Mouse (Mus musculus) urinary bladder, postnatal 14 days (tissue): ENCODE measurements around the gene Lrrc63.
"Not testable (repeated sequence)": the region's sequence is repeated elsewhere in the genome, so short reads cannot be mapped to it uniquely, and the experiment has no call there.

Source experiments
- DNase-seq: peaks from one replicate; pipeline ENCODE4 v3.0.0; 2021; ENCODE audit warnings: low spot score

Gene Lrrc63

DNA sequence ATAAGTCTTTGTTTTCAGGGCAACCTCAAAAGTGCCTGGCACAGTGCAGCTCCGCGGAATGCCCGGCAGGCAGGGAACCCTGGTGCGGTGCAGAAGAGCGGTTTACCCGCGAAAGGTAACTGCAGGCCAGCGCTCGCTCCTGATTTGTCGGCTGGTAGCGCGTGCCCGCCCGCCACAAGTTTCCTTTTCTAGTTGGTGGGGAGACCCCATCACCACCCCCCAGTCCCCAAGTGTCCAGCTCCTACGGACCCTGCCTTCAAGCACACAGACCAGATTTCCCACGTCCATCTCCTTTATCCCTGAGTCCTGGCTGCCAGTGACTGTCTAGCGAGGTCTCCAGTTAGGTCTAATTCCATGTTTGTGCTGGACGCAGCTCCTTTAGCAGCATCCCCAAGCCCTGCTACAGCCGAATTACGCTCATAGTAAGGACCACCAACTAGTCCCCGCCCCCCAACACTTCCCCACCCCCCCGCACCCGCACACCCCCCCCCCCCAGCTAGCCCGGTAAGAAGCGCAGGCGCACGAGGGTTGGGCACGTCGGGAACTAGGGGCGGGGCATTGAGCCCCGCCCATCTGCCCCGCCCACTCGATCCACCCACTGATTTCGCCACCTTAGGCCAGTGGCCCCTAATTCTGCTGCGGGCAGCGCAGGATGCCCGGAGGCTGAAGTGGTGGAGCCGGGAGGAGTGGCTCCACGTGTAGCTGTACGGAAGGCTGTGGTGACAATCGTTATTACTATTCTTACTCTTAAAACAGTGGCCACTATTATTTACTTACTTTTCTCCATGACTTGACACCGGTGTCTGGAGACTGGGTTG lies at the start of gene Lrrc63, which contains the start of gene Lcp1:
Gene Lrrc63, minus strand, starts transcription at position 381 of the 818 bp plus-strand sequence.
Gene Lcp1, plus strand, starts transcription at position 601 of the 818 bp plus-strand sequence.
- peak; percentile 82 for DNase-seq

DNA sequence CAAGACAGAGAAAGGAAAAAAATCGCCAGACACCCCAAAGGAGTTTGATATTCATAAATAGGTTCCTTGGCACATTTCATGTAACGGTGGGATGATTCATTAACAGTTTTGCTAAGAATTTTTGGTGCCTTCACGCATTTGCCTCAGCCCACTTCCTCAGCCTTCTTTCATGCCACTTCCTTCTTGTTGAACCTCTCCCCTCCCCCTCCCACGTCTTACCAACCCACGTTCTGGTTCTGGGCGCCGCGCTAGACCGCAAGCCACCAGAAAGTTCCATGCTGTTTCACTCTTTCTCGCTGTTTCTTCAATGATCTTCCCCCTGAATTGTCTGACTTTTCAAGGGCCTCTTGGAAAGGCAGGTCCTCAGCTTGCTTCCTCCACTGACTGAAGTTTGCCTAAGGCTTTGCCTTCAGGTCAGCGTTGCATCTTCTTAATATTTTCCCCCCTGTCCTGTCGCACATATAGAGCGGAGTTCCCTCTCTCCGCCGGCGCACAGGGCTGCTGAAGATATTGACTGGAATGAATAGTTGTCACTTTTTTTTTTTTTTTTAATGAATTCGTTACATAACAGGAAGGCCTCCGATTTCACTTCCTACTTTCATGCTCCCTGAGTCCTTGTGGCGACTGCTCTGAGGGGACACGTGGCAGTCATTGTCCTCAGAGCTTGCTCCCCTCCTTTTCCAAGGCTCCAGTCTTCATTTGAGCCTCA lies 48.7 kb upstream of the Lrrc63 start:
- no peak for DNase-seq

DNA sequence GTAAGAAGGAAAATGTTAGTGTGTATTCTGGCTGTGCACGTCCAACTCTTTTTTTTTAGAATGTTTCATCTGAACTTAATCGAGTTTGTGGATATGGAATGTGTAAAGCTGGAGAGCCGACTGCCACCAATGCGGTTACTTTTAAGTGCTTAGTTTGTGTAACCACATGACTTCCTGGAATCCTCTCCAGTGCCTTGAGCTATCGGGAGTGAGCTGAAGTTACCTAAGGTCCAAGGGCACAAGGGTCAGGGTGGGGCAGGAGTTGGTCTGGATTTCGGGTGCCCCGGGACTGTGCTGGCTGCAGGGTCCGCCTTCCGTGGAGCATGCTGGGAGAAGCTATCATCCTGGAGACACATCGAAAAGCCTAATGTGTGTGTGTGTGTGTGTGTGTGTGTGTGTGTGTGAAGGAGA lies 48.1 kb upstream of the Lrrc63 start:
- no peak for DNase-seq

DNA sequence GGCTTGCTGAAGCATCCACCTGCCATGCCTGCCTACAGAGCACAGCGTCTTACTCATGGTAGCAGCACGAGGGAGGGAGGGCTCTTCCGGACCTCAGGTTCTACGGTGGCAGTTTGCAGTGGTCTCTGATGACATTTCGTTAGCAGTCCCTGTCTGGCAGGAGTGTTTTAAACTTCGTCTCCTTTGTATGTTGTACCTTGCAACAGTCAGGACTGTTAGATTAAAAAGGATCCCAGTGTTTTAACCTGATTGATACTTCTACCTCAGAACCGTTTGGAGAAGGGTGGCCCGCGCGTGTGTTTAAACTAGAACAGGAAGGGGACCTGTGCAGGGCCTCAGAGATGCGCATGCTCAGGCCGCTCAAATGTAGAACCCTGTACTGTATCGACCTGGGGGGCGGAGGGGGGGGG lies 47.7 kb upstream of the Lrrc63 start:
- DNase-seq = no peak

DNA sequence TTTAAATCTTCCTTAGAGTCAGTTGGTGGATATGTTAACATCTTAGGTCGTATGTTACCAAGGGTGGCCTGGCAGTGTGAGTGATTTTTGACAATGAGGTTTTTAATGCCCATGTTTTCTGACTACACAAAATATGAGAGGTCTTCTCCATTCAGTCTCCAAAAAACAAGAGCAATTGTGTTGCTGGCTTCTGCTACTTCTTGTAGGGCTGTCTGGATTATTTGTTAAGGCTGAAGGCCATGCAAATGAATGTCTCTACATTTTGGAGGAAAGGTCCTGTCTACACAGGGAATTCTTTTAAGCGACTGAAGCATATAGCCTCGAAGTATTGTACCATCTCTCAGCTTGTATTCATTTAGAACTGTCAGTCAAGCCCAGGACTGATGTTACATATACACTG lies 46.7 kb upstream of the Lrrc63 start:
- no peak for DNase-seq

DNA sequence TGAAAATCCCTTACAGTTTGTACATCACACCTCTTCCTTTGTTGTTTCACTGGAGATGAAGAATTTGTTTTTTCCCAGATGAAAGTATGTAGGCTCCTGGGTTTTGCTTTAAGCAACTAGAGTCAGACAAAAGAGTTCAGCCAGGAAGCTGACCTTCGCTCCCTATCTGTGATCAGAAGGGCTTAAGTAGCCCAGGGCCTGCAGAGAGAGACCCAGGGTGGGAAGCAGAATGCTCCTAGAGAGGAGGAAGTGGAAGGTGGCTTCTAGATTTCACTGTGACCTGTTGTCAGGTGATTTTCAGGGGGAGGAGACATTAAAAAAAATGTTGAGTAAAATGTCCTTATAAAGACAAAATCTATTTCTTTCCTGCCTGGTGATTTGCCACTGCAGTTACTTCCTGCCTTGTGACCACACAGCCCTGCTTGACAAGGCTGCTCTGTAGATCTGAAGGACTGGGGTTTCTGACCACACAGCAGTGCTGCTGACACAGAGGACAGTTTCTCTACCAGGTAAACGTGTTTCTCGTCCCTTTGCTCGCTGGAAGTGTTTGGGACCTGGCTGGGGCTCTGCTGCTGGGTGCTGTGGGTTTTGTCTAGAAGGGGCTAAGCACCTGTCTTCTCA lies 45.9 kb upstream of the Lrrc63 start:
- DNase-seq = no peak

DNA sequence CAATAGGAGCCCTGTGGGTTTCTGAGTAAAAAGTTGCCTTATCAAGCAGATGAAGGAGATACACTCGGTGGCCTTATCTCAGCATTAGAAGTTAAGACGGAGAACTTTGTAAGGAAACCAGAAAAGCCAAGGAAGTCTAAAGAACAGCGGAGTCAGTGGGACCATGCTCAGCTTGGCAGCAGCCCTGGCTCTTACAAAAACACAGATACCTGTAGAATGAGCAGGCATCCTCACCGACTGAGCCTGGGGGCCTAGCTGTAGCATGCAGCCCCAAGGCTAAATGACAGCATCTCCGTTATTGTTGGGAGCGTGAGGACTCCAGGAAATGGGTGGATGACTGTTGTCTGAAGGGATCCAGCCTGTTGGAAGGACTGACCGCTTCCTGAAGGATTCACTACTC lies 45.1 kb upstream of the Lrrc63 start:
- no peak for DNase-seq

DNA sequence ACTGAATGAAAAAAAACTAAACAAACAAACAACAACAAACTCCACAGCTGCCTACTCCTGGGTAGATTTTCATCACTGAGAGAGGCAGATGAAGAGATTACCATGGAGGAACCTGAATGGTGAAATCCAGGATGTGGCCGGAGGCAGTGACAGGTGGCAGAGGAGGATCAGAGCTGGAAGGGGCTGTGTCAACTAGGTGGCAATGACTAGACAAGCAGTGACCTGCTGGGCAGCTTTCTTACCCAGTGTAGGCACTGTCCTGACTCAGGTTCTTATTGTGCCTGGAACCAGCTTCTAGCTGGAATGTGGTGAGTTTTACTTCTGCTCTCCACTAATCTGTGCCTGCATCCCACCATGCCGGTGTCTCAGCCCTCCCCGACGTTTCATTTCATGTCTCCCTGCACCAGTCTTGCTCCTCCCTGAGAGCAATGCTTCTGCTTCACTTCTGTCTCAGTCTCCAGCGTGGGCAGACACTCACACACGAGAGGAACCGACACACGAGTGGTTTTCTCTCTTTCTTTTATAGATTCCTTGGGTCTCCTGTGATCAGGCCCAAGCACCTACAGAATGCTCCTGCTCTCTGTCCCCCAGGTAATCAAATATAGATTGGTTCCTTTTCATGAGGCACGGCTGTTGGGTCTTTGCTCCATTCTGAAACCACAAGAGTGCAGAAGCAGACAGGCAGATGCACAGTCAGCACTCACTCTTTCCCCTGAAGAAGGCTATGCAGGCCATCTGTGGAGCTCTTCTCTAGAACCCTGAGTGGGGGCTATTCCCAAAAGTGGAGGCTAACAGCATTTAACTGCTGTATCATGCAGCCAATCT lies 44.3 kb upstream of the Lrrc63 start:
- no peak for DNase-seq

DNA sequence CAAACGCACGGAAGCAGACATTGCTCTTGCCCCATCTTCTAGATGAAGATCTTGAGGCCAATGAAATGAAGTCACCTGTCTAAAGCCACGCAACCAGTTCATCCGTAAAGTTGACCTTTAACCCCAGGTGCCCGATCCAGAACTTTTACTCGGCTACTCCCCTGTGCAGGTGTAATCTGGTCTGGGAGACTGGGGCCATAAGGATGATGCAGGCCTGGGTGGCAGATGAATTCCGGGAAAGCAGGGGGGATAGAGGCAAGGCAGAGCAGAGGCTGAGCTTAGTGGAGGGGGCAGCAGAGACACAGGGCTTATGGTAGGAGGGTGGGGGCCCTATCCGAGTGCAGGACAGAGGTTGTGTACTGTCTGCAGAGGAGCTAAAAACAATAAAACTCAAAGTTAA lies 43.6 kb upstream of the Lrrc63 start:
- DNase-seq = no peak

DNA sequence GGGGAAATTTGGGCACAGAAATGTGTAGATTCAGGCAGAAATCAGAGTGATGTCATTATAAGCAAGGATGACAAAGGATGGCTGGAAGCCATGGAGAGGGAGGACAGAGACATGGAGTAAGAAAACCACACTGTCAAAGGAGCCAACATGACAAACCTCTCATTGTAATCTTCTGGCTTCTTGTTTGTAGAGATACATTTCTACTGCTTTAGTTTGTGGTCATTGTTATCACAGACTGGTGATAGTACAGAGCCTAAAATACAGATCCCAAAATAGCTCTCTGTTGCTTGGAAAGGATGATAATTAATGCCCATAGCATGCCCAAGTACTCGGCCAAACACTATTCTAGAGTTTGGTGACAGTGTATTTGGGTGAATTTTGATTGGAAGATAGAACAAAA lies 39.9 kb upstream of the Lrrc63 start:
- no peak for DNase-seq

DNA sequence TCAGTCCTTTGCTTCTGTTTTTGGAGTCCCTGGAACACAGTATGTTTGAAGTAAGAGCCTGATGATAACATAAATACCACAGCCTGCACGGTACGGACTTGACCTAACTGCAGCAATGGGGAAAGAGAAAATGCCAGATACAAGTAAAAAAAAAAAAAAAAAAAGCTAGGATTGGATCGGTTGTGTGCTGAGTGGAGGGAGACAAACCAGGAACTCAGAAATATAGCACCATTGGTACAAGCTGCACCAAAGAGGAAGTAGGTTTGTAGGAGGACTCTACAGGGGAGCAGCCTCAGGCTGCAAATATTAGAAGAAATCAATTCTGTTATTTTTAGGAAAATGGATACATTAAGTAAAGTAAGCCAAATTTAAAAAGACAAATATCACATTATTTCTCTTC lies 37.8 kb upstream of the Lrrc63 start:
- no peak for DNase-seq

DNA sequence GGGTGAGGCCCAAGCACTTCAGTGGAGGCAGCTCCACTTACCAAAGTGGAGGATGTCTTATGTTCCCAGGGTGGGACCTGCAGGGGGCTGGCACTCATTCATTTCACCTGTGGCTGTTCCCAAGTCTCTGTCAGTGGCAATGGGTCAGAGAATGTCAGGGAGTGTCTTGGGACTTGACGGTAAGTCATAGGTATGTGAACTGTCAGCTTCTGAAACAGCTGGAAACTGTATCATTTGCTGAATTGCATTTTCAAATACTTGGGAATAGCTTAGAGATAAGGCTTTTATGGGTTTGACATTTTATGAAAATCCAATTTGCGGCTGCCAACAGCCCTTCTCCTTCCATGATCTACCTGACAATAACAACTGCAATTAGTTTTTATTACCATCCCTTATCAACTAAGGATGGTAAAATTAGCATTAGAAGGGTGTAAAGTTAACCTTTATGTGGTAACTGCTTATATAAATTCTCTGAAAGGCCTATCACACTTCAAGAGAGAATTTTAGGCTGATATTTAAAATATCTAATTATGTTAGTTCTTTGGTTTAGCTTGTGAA lies 35.0 kb upstream of the Lrrc63 start:
- no peak for DNase-seq

DNA sequence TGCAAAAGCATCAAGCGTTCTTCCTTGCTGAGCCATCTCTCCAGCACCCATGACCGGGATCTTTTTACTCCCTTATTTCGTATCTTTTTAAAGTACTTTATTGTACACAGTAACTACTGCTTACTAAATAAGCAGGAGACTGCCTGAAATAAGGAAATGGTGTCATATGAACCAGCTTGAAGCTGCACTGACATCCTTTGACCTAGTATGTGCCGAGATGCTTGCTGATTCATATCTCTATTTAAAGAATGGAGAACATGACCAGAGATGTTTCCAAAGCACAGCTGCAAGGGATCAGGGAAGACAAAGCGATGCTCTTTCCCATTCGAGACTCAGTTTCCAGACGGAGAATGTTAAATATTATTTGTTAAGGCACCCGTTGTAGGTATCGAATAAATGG lies 33.7 kb upstream of the Lrrc63 start:
- DNase-seq = no peak

DNA sequence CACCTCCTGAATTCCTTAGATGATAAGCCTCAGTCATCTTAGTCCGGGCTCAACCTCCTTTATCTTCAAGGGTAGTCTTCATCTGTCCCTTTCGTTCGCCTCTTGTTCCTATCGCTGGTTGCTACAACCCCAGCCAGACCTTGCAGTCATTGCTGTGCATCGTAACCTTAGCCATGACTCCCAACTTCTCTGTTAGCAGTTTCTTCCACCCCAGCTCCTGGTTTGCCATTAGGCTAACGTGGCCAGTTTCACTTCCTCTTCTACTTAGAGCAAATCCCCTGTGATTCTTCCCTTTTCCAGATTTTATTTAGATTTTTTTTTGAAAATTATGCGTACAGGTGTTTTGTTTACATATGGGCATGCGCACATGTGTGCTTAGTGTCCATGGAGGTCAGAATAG lies 33.2 kb upstream of the Lrrc63 start:
- DNase-seq = no peak

DNA sequence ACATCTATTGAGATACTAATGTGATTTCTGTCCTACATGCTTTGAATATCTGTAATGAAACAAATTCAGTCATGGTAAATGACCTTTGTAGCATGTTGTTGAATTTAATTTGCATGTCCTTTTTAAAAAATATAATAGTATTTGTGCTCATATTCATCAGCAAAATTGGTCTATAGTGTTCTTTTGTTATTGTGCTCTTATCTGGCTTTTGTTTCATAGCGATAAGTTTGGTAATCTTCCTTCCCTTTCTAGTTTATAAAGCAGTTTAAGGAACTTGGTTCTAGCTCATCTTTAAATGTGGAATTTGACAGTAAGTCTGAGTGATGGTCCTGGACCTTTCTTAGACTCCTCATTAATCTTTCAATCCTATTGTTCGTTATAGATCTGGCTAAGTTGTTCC lies 28.7 kb upstream of the Lrrc63 start:
- DNase-seq = no peak

DNA sequence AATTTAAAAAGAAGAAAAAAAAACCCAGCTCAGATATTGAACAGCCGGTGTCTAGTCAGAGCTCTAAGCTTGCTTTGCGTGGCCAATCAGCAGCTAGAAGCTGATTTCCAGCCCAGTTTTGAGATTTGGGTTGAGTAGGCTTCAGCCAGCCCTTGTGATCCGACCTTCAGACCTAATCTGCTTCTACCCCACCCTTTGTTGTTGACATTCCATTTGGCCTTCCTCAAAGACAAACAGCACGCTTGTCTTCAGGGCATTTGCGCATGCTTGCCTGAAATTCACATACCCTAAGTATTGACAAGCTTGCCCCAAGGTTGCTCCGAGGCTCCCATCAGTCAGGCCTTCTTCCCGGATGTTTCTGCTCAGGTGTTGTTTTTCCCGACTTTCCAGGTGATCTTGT lies 23.8 kb upstream of the Lrrc63 start:
- DNase-seq = no peak

DNA sequence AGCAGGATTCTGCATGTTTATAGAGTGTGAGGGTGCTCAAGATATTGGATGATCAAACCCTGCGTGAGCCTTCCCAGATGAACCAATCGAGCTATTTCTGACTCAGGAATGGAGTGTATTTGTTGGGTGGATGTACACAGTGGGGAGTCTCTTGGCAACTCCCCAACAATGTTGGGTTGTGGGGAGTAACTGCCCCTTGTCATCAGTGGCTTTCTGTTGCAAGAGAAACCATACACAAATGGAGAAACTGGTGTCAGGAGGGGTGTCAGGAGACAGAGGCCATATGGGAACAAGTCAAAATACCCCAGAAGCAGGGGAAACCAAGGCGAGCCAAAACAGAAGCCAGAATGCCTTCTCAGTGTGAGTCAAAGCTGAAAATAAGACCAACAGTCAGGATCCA lies 20.5 kb upstream of the Lrrc63 start:
- no peak for DNase-seq

DNA sequence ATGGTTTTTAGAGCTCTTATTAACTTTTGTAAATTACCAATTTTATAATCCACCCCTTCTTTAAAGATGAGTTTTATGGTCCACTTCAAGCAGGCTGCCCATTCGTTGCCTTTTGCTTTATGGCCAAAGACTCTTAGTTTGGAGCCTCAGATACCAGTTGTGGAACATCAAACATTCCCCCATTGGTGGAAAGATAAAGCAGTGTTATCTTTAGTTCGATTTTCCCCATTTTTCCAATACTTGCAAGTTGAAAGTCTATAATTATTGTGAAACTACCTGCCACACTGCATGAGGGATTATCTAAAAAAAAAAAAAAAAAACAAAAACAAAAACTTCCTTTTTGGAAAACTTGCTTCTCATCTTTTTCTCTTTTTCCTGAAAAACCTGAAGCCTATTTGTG lies 20.0 kb upstream of the Lrrc63 start:
- no peak for DNase-seq

DNA sequence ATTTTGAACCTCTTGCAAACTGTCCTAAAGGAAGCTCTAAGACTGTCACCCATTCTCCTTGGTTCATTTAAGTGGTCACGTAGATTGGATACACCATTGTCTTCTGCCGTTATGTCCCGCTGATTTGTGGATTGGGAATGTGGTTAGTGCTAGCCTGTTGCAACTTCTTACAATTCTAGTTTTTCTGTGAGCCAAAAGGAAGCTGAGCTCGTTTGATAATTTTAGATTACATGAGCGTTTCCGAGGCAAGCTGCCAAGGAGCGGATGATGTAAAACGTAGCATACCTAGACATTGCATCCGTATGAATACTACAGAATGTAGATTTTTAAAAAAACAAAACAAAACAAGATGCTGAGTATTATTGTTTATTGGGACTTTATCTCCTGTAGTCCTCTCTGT lies 17.5 kb upstream of the Lrrc63 start:
- peak; percentile 46 for DNase-seq

DNA sequence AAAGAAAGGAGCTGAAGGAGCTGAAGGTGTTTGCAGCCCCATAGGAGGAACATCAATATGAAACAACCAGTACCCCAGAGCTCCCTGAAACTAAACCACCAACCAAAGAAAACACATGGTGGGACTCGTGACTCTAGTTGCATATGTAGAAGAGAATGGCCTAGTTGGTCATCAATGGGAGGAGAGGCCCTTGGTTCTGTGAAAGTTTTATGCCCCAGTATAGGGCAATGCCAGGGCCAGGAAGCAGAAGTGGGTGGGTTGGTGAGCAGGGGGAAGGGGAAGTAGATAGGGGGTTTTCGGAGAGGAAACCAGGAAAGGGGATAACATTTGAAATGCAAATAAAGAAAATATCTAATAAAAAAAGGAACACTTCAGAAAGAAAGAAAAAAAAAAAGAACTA lies 17.0 kb upstream of the Lrrc63 start:
- not testable (repeated sequence) for DNase-seq

DNA sequence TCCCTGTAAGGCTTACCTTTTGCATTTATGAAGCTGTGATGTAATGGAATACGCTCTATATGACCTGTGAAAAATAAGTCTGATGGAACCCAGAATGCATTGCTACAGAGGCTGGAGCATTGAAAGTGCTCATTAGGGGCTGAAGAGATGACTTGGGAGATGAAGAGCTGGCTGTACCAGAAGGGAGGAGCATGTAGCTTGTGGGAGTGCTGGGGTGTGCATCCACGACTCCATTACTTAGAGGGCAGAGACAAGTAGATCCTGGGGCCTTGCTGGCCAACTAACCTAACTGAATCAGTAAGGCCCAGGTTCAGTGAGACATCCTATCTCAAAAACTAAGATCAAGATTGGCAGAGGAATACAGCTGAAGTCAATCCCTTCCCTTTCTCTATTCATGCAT lies 8.5 kb upstream of the Lrrc63 start:
- no peak for DNase-seq

DNA sequence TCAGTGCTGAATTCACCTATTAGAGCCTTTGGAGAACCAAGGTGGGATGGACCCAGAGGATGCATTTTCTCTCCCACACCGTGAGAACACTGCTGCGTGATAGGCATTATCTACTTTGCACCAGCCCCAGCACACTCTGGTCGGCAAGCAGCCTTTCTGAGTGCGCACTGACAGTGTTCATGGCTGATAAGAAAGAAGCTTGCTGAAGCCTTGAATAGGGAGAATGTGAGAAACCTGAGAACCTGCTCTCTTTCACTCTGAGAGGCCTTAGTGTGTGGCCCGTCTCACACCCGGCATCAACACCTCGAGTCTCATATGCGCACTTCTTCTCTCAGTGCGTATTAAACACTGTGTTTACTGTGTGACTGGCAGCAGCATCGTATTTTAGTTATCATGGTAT lies 7.8 kb upstream of the Lrrc63 start:
- DNase-seq = no peak
